Mouse (Mus musculus) kidney, postnatal 0 days (tissue): ENCODE data around the gene Cops4. TPM values are rescaled to one million over a fixed set of nuclear protein-coding genes. Genes with fewer than 3 reads are reported as not detected.

Experiments used
- ATAC-seq: fragments of 200-750 bp; cut with Nextera tagmentation; replicated peaks from 2 replicates; pipeline ENCODE4 v1.8.0; 2017; ENCODE audit warnings: low read depth, moderate number of reproducible peaks, moderate TSS enrichment, moderate library complexity; ENCODE audit not compliant: low FRiP score
- DNase-seq: peaks from one replicate; pipeline ENCODE4 v3.0.0-alpha.2; 2016; ENCODE audit warnings: low spot score
- H3K27ac ChIP-seq: fragments of 300-500 bp; sonication (generic); 2 replicates; pipeline ENCODE4 v1.5.1; 2014; ENCODE audit warnings: mild to moderate bottlenecking
- H3K27me3 ChIP-seq: fragments of 300-500 bp; sonication (generic); 2 replicates; pipeline ENCODE4 v1.6.1; 2014; ENCODE audit warnings: low read length, mixed read lengths; ENCODE audit not compliant: insufficient read depth
- H3K36me3 ChIP-seq: fragments of 300-500 bp; sonication (generic); 2 replicates; pipeline ENCODE4 v1.6.1; 2014; ENCODE audit warnings: low read length, mixed read lengths; ENCODE audit not compliant: insufficient read depth
- H3K4me1 ChIP-seq: fragments of 300-500 bp; sonication (generic); replicated peaks from 2 replicates; pipeline ENCODE4 v1.6.1; 2014; ENCODE audit warnings: antibody characterized with exemption, low read length, mixed read lengths; ENCODE audit not compliant: insufficient read depth
- H3K4me2 ChIP-seq: fragments of 300-500 bp; sonication (generic); 2 replicates; pipeline ENCODE4 v1.6.1; 2014; ENCODE audit warnings: mild to moderate bottlenecking, low read length, moderate library complexity, mixed read lengths
- H3K4me3 ChIP-seq: fragments of 300-500 bp; sonication (generic); replicated peaks from 2 replicates; pipeline ENCODE4 v1.5.1; 2014; ENCODE audit warnings: low read depth, low read length
- H3K9ac ChIP-seq: fragments of 300-500 bp; sonication (generic); 2 replicates; pipeline ENCODE4 v1.6.1; 2014; ENCODE audit warnings: low read depth, low read length
- H3K9me3 ChIP-seq: fragments of 300-500 bp; sonication (generic); replicated peaks from 2 replicates; pipeline ENCODE4 v1.6.1; 2016; ENCODE audit warnings: low read length, inconsistent platforms, mixed read lengths
- CTCF ChIP-seq: IDR thresholded peaks from 2 replicates; pipeline ENCODE4 v1.5.1; 2016; ENCODE audit warnings: antibody characterized with exemption, low read depth, mild to moderate bottlenecking, moderate library complexity
- WGBS: fragments of 180-500 bp; shearing (Covaris S2); extraction: QIAGEN DNeasy Blood & Tissue Kit; methylation state at CpG from one replicate; pipeline ENCODE4 v1.1.7; 2014; 5-methylcytosine and 5-hydroxymethylcytosine counted together
- polyA plus RNA-seq: library from polyadenylated mRNA; unstranded; fragments of >200 nt; fragmentation: Nextera tagmentation; extraction: Ambion mirVana; gene quantifications from 2 replicates; pipeline ENCODE4 v1.2.1, GENCODE M21; 2015

Cops4 gene
- polyA plus RNA-seq, result 142 and 156 TPM in 2 replicates

DNA sequence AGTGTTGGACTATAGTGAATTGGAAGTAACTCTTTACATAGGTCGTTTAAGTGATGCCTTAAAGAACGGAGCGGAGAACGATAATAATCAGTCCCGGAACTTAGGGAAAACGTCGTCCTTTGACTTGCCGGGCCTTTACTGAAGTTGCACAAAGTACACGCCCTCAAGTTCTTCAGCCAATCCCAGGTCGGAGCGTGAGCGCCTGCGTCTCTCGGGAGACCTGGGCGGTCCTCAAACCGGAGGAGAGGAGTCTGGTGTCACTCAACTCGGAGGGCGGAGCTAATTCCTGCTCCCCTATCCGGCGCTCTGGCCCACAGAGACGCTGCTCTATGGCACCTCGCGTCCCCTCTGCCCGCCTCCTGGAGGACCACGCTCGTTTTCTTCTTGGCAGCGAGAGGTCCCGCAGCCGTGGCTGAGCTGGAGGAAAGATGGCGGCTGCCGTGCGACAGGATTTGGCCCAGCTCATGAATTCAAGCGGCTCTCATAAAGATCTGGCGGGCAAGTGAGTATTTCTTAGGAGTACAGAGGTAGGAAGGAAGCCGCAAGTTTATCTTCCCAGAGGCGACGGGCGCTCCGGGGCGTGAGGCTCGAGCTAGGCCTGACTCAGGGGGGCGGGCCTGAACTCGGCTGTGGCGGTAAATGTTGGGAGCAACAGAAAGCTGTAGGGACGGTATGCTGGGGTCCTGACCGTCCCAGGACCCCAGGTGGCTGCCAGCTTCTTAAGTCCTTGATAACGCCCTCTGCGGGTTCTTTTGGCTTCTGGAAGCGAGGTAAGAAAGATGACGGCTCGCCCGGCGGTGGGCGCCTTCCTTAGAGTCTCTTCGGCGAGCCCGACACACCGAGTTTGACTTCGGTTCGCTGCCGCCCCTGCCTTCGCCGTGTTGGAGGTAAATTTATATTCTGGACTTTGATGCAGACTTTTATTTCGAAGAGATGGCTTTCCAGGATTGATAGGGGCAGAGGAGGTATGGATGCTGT lies at the start of gene Cops4:
Gene Cops4 (plus strand): TSS at position 261 of the 978 bp plus-strand sequence.
- Histone ChIP-seq H3K27ac (peak within 1 kb of the TSS; percentile 81), H3K4me1 (peaks cover 13% of the 10 kb centered on the region), H3K9me3 (no peaks in the 10 kb centered on the region), H3K4me2 (peak within 1 kb of the TSS; percentile 72), H3K27me3 (no peaks in the 10 kb centered on the region), H3K36me3 (no peaks in the 10 kb centered on the region), H3K4me3 (peak within 1 kb of the TSS; percentile 91), H3K9ac (peak within 1 kb of the TSS; percentile 84)
- TF ChIP-seq CTCF, result peak; percentile 42; the same call in 1 of the 2 replicates
- WGBS, result under 1% methylated on average over 64 of the region's 64 CpGs
- peak; percentile 100 for DNase-seq
- peak; percentile 100 for ATAC-seq

DNA sequence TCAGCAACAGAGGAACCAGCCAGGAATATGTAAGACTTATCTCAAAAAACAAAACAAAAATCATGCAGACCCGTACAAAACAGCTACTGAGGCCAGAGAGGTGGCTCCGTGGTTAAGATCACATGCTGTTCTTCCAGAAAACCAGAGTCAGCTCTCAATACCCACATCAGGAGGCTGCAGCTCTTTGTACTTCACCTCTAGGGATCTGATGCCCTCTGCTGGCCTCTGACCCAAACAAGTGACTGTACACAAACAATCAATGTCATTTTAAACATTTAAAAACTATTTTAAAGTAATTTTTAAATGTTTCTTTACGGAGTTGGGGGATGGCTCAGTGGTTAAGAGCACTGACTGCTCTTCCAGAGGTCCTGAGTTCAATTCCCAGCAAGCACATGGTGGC lies 41.8 kb upstream of the Cops4 start:
- TF ChIP-seq CTCF, result peak; percentile 40; the same call in 1 of the 2 replicates
- no peaks in the 10 kb centered on the region for H3K9me3 ChIP-seq
- H3K4me1 ChIP-seq, result no peaks in the 10 kb centered on the region
- no peaks in the 10 kb centered on the region for H3K27me3 ChIP-seq
- DNase-seq (no peak), ATAC-seq (no peak)
- WGBS, result 82% methylated on average over 3 of the region's 3 CpGs
- no peak overlapping the region for H3K9ac ChIP-seq
- no peak overlapping the region for H3K27ac ChIP-seq
- no peak overlapping the region for H3K4me3 ChIP-seq
- H3K4me2 ChIP-seq, result no peak overlapping the region
- peaks cover 13% of the 10 kb centered on the region for H3K36me3 ChIP-seq

DNA sequence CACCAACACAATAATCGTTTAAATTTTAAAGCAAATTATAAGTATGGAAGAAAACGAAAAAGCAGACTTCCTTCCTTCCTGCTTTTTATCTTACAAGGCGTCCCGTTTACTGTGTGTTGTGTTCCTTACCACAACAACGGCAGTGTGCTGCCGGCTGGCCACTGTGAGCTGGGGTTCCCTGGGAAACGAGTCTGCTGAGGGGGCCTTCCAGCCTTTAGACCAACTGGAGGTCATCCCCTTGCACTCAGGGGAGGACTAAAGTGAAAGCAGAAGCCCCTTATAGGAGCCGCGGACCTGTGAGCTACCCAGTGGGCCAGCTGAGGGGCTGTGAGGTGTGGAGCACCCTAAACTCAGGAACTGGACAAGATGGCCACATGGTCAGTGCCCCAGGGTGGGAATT lies 40.5 kb upstream of the Cops4 start:
- Histone ChIP-seq H3K4me3 (no peak overlapping the region), H3K9ac (no peak overlapping the region), H3K27ac (no peak overlapping the region), H3K9me3 (no peaks in the 10 kb centered on the region), H3K4me2 (no peak overlapping the region), H3K36me3 (peaks cover 7% of the 10 kb centered on the region), H3K27me3 (no peaks in the 10 kb centered on the region), H3K4me1 (no peaks in the 10 kb centered on the region)
- ATAC-seq, result no peak
- no peak for TF ChIP-seq CTCF
- 82% methylated on average over 9 of the region's 9 CpGs for WGBS
- no peak for DNase-seq

DNA sequence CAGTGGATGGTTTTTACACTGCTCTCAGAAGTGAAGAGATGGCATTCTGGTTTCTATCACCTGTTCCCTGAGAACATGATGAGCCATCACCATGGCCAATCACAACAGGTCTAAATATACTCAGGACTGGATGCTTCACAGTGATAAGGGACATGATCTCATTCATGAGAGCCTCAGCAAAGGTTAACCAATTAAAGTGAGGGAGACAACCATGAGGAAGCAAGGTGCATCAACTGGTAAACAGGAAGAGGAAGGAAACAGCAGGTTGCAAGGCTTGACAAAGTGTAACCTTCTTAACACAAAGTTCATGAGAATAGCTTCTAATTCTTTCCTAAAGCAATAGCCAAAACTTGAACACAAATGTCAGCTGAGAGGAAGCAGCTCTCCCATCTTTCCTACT lies 34.5 kb upstream of the Cops4 start:
- TF ChIP-seq CTCF, result no peak
- Histone ChIP-seq H3K4me1 (no peaks in the 10 kb centered on the region), H3K9me3 (no peaks in the 10 kb centered on the region), H3K4me2 (no peak overlapping the region), H3K9ac (no peak overlapping the region), H3K27ac (no peak overlapping the region), H3K27me3 (no peaks in the 10 kb centered on the region), H3K4me3 (no peak overlapping the region), H3K36me3 (no peaks in the 10 kb centered on the region)
- DNase-seq (no peak), ATAC-seq (no peak)

DNA sequence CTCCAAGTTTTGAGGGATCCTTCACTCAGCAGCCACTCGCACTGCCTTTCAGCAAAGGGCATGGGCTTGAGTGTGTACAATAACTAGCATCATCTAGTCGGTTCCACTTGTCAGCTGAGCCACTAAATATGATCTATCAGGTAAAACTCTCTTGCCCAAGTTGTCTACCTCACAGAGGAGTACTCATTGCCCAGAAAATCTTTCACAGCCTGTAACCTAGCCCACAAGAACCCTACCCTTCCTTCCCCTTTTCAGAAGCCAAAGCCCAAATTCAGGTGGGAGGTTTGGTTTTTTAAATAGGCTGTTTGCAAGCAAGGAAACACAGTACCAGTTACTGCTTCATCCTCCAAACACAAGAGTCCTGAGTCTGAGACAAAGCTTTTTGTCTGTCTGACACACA lies 31.0 kb upstream of the Cops4 start:
- peaks cover 6% of the 10 kb centered on the region; the same call in 1 of the 2 replicates for H3K4me1 ChIP-seq
- H3K36me3 ChIP-seq, result no peaks in the 10 kb centered on the region
- no peak overlapping the region for H3K9ac ChIP-seq
- H3K4me2 ChIP-seq, result no peak overlapping the region
- DNase-seq (no peak), ATAC-seq (no peak)
- no peak for TF ChIP-seq CTCF
- no peak overlapping the region for H3K27ac ChIP-seq
- H3K27me3 ChIP-seq, result no peaks in the 10 kb centered on the region
- WGBS, result 79% methylated on average over 2 of the region's 2 CpGs
- no peaks in the 10 kb centered on the region for H3K9me3 ChIP-seq
- no peak overlapping the region for H3K4me3 ChIP-seq

DNA sequence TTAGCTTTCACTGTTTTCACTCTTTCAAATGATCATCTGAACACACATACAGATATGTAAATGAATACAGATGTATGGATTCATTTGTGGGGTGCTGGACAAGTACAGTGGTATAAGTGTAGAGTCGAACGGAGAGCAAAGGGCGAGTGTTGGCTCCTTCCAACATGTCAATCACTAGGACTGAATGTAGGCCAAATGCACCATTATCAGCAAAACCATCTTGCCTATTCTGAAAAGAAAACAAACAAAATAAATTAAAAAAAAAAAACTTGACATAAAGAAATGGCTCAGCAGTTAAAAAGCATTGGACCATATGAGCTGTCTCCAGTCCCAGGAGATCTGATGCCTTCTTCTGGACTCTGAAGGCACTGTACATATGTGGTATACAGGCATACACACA lies 29.9 kb upstream of the Cops4 start:
- Histone ChIP-seq H3K9ac (no peak overlapping the region), H3K4me3 (no peak overlapping the region), H3K9me3 (no peaks in the 10 kb centered on the region), H3K4me2 (no peak overlapping the region), H3K27ac (no peak overlapping the region), H3K27me3 (no peaks in the 10 kb centered on the region), H3K36me3 (no peaks in the 10 kb centered on the region), H3K4me1 (peaks cover 6% of the 10 kb centered on the region; the same call in 1 of the 2 replicates)
- ATAC-seq, result no peak
- TF ChIP-seq CTCF, result no peak
- DNase-seq, result no peak
- whole genome bisulfite sequencing, result 82% methylated on average over 3 of the region's 3 CpGs
